Mouse (Mus musculus): ENCODE data around the gene Rapgef1.

DNA sequence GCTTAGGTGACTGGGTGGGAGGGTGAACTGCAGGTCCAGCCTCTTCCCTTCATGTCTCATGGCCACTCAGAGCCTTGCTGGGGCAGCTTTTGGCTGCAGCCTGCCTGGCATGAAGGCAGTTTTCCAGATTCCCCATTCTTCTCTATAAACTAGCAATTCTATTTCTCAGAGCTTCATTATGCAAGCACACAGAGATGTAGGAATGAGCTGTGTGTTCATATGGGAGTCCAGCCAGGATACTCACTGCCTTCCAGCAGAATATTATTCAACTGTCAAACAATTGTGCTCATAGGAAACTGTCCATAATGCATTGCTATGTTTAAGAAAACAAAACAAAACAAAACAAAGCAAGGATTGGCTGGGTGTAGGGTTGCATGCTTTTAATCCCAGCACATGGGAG is 50.2 kb downstream of the Rapgef1 start:
- TF ChIP-seq CTCF (IDR thresholded peaks at IDR 0.05; ENCODE audit: low read depth, low read length) = no peak
- no peak for TF ChIP-seq POLR2A (IDR thresholded peaks at IDR 0.05; ENCODE audit: extremely low read depth, insufficient read depth, low read length)
